Mouse (Mus musculus) cerebellum, adult 18-20 months (tissue): ENCODE data around the gene Frem1.

Experiments used
- DNase-seq, 2 experiments: peaks; one replicate each; pipeline ENCODE4 v3.0.0; 2021

The Frem1 gene

DNA sequence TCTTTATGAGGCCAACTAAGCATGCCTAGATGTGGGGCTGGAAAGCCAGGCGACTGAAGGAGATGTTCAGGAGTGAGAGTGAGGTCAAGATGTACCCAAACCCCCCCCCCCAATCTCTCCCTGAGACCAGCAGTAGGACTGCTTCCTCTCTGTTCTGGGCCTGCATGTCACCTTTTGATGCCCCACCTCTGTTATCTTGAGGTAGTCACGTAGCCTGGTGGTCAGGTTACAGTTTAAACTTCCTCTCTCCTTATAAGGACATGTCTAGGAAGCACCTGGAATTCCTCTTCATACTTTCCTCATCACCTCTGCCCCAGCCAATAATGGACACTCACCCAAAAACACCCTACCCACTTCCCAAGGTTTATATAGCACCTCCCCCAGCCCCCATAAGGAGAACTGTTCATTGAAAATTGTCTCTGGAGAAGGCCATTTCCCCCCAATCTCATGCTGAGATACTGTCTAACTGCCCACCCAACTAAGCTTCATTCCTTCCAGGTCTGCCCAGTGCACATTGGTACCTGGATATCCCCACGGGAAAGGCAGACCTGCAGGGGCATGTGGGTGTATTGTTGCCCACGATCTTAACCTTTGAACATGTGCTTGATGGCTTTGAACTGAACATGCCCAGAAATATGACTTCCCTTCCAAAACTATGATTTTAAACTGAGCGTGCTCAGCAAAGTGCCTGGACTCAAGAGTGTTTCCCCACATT lies 184.3 kb downstream of the Frem1 start:
- no peak for DNase-seq

DNA sequence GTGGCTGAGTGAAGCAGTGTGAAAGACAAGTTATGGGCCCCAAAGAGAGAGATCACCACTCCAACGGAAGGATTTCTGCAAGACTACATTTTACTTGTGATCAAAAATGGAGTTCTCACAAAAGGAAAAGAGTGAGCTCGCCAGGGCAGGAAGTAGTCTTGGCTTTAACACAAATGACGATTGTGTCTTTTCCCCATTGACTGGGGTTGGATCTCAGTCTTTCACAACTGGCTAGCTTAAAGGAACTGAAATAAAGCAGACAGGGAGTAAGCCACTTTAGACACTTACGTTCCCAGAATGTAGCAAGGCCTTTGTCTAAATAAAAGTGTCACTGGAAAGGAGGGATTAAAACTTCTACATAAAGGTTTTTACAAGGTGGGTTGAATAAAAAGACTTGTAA lies 185.0 kb downstream of the Frem1 start:
- no peak for DNase-seq

DNA sequence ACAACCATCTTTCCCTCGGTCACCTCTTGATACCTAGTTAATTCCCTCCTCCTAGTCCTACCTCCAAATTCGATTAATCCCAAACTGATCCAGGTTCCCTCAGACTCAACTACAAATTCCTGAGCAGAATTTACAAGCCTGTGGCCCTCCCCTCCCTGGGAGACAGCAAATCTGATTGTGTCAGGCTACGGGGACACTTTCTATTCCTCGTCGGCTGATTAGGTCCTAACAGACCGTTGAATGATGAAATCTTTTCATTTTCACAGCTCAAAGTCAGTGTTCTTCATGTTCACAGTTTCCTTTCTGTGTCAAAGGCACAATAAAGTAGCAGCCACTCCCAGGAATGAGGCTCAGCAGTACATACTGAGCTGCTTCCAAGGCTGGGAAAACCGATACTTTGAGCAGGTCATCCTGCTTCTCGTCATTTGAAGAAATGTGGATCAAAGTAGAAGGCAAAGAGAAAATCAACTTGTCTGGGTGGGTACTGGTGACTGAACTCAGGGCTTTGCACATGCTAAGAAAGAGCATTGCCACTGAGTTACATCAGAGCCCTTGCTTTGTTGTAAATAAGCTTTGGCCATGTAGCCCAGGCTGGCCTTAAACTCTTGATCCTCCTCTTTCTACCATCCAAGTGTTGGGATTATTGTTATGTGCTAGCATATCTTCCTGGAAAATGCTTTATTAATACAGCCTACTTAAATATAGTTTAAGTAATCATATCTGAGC lies 187.0 kb downstream of the Frem1 start:
- no peak for DNase-seq

DNA sequence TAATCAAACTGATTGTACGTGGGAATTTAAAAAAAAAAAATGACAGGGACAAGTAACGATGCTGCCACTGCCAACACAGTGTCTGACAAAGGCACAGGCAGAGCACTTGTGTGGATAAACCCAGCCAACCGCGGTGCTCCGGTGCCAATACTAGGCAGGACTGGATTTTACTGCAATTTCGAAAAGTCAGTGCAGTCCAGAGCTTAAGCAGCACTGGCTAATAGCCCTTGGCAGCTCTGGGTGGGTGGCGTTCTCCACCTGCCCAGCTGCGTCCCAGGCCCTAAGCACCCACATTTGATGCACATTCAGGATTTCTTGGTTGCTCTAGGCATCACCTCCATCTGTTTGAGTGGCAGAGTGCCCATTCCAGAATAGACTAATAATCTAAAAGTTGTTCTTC lies 188.8 kb downstream of the Frem1 start:
- peak in 1 of 2 experiments; percentile 11 for DNase-seq

DNA sequence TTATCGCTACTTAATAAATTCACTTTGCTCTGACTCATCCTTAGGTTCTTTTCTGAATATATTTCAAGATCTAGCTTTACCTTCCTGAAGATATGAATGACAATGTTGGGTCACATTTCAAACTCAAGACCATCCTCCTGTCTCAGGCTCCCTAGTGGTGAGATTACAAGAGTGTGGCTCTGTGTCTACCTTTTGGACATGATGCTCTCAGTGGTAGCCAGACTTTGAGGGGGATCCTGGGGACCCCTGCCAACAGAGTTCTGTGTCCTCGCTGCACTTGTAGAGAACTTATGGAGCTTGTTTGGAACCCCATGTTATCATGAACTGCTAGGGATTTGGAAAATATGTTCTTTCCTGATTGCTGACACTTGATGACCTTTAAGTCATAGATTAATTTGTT lies 190.7 kb downstream of the Frem1 start:
- no peak for DNase-seq

DNA sequence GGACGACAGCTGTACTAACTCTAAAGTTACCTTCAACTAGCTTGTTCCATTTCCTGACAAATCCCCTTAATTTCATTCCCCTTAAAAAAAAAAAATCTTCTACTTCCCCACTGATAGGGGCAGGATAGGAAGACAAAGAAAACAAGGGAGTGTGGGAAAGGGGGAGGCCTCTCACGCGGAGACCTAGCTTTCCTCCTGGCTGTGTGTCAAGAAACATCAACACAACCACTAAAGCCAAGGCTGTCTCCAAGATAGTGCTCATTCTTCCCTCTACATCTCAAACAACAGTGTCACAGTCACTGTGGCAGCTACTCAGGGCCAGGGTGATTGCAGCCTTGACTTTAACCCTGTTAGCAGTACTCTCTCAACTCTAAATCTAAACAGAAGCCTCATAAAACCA lies 191.6 kb downstream of the Frem1 start:
- no peak for DNase-seq

DNA sequence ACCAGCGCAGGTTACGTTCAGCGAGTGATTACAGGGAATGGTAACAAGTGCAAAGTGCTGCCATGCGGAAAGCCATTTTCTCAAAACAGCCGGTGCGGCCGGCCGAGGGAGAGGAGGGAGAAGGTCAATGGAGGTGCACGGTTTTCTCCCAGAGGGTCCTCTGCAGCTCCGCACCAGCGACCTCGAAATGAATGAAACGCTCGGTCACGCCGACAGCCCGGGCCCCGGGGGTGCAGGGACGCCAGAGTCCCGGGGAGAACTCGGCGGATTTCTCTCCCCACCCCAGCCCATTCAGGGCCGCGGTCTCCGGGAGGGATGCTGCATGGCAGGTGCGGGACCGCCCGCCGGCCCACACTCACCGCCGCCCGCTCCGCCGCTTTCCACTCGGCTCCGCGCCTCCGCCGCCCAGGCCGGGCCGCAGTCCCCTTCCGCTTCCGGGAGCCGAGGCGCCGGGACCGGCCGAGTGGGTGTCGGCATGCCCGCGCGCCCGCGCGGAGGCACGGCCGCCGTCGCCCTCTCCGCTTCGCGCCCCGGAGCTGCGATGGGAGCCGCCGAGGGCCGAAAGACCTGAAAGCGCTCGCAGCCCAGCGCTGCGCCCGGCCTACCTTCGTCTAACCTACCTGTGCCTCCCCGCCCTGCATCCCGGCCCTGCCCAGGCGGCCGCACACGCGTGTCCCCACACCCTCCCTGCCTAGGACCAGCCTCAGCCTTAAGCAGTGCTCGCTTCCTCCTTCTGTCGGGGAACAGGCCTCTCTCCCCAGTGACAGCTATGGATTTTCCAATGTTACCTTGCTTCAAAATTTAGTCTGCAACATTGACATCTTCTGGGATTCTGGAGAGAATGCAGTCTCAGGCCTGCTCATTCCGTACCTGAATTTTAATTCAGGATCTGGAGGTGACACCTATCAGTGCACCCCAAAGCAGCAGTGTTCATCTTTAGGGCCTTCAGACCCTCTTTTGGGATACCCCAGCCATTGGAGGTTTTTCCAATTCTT lies 192.7 kb downstream of the Frem1 start, which contains the start of gene Zdhhc21:
TSS of gene Zdhhc21 (minus strand) at position 828 of the 995 bp plus-strand sequence.
- DNase-seq: peak; percentile 86 to 94

DNA sequence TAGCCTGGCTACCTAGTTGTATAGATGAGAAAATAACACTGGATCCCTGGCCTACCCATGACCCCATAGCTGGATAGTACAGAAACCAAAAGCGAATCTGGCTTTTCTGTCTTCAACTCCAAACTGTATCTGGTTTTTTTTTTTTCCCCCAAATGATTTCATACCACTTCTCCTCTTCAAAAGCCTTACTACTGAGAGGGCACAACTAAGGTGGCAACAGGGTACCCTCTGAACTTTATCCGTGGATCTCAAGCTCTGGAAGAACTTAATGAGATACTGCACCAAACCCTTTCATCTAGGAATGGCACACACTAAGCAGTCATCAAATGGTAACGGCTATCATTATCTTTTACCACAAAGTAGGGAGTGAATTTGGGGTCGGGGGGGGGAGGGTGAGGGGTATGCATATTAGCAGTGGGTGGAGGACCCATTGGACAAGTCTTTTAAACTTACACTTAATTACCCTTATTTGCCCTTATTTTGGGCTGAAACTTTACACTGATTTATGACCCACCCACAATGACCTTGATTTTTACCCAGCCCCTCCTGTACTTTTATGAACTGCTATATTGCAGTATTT lies 193.6 kb downstream of the Frem1 start:
- no peak for DNase-seq

DNA sequence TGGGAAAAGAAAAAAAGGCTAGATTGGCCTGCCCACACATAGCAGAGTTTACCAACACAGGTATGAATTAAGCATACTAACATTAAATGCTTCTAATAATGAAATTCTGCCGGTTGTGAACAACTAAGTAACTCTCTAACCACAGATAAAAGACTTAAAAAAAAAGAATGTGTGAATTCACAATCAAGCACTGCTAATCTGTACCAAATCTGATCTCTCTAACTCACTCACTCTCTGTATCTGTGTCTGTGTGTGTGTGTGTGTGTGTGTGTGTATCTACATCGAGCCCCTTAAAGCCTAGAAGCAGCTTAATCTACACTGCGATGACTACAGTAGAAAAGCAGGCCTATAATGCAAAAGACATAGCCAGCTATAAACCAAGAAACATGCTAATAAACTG lies 195.2 kb downstream of the Frem1 start:
- no peak for DNase-seq

DNA sequence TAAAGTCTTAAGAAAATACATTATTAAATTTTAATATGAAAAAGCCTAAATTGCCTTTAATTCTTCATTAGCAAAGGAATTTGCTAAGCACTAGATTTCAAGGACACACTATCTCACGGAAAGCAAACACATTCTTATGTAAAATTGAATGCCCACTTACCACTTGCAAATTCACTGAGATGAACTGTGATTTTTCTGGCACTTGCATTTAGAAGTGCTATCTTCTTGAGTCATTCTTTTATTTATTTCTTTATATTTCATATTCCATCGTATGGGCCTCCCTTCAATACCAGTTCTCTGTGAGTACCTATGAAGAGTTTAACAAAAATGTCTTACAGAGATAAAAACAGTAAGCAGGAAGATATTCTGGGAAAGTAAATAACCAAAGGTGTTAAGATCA lies 198.3 kb downstream of the Frem1 start:
- DNase-seq: no peak

DNA sequence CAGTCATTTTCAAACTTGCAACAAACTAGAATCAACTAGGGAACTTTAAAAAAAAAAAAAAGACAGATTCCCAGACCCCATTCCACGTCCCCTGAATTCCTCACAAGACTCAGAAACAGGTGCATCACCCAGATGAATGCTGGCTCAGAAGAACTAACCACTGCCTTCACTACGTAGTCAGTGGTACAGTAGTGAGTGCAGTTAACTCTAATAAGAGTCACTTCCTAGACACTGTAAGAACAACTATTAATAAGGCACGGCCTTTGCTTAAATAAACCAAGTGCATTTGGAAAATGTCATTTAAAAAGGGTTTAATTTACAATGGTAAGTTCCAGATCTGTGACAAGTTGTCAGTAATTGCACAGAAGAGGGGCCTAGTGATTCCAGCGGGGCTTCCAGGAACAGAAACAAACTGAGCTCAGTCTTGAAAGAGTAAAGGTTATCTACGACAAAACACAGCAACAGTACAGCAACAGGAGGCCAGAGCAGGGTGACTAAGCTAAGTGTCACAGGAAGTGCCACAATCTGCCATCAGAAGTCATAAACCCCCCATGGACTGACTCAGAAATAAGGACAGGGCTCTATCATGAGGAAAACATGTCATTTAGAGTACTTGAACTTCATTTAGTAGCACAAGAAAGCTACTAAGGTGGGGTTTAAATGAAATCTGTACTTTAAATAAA lies 203.4 kb downstream of the Frem1 start:
- no peak for DNase-seq
